Mouse (Mus musculus) T-helper 2 cell (primary cell): Measurements from ENCODE around the gene Utp18.
"Not testable (repeated sequence)": the region's sequence is repeated elsewhere in the genome, so short reads cannot be mapped to it uniquely, and the experiment has no call there.

Source experiments
- in situ Hi-C: fragments of 300-600 bp; cut with MboI, MseI; formaldehyde crosslinking; loops from one replicate; pipeline ENCODE4 v1.15.1; 2025; ENCODE audit warnings: high pct_unique_total_duplicates

Utp18 gene

GRCm38 (mm10) chr11:93885572-93886410 lies at the start of gene Utp18, which contains the start of gene Mbtd1:
Gene Utp18, minus strand, starts transcription at chr11:93885766.
Gene Mbtd1, plus strand, starts transcription at chr11:93885852.
- in situ Hi-C loops = loop anchor here (5.0 kb wide), 1 partner anchor 82 kb away; the partner anchor contains the start of genes Gm20390 and Nme1

- in situ Hi-C loops = no loop called here
Measured at GRCm38 (mm10) chr11:93929106-93929505, 43.5 kb upstream of the Utp18 start.

DNA sequence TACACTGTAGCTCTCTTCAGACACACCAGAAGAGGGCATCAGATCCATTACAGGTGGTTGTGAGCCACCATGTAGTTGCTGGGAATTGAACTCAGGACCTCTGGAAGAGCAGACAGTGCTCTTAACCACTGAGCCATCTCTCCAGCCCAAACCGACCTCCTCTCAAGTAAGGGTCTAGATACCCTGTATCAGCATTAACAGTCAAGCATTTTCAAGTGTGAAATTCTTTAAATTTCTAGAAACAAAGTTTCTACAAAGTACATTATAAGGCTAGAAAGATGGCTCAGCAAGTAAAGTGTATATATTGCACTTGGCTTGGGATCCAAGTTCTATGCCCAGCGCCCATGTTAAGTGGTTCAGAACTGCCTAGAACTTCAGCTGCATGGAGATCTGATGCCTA lies 29.5 kb upstream of the Utp18 start:
- in situ Hi-C loops = not testable (repeated sequence)

- in situ Hi-C loops = no loop called here
Measured at GRCm38 (mm10) chr11:93911603-93912002, 26.0 kb upstream of the Utp18 start.

- in situ Hi-C loops = no loop called here
Measured at GRCm38 (mm10) chr11:93908829-93909228, 23.3 kb upstream of the Utp18 start.

GRCm38 (mm10) chr11:93907839-93908238 lies 22.3 kb upstream of the Utp18 start:
- in situ Hi-C loops = no loop called here

- in situ Hi-C loops = no loop called here
Measured at GRCm38 (mm10) chr11:93906834-93907233, 21.3 kb upstream of the Utp18 start.

DNA sequence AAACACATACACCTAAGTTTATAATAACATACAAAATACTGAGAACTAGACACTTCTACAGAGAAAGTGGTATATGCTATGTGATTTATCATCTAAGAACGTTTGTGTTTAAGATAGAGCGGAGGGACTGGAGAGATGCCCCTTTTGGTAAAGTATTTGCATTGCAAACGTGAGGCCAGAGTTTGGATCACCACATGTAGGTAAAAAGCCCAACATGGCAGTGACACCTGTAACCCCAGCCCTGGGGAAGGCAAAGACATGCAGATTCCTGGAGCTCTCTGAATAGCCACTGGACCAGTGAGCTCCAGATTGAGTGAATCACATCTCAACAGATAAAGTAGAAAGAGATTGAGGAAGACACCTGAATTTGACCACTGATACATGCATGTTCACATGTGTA lies 12.2 kb upstream of the Utp18 start:
- in situ Hi-C loops = no loop called here

- in situ Hi-C loops = loop anchor here (5.0 kb wide), 1 partner anchor 80 kb away; the partner anchor contains the start of genes Gm20390 and Nme1
Measured at GRCm38 (mm10) chr11:93887080-93887447, 1.5 kb upstream of the Utp18 start.

GRCm38 (mm10) chr11:93886411-93887079 lies 979 bp upstream of the Utp18 start:
- in situ Hi-C loops = loop anchor here (5.0 kb wide), 1 partner anchor 81 kb away; the partner anchor contains the start of genes Gm20390 and Nme1

DNA sequence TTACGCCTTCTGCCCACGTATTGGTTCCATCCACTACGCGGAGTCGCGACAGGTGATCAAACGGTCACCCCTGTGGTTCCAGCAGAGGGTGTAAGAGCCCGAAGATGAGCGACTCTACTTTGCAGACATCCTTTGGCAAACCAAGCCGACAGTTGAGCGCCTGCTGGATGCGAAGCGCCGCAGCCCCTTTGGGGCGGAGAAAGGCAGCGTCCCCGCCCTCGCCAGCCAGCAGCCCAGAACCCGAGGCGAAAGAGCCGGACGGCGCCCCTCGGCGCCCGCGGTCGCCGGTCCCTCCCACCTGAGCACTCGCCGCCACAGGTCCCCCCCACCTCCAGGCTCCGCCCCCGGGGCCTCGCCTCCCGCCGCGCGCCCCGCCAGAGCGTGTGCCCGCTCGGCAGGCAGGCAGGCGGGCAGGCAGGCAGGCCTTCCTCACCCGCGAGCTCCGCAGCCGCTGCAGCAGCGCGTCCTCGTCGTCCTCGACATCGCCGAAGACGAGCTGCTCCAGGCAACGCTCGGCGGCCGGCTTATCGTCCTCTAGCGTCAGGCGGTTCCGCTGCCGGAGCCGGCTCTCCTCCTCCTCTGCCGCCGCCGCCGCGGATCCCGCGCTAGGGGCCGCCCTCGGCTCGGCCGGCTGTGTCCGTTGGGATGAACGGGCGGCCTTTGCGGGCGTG lies 530 bp downstream of the Utp18 start:
- in situ Hi-C loops = loop anchor here (5.0 kb wide), 1 partner anchor 82 kb away; the partner anchor contains the start of genes Gm20390 and Nme1

GRCm38 (mm10) chr11:93884068-93884467 lies 1.5 kb downstream of the Utp18 start:
- in situ Hi-C loops = no loop called here

DNA sequence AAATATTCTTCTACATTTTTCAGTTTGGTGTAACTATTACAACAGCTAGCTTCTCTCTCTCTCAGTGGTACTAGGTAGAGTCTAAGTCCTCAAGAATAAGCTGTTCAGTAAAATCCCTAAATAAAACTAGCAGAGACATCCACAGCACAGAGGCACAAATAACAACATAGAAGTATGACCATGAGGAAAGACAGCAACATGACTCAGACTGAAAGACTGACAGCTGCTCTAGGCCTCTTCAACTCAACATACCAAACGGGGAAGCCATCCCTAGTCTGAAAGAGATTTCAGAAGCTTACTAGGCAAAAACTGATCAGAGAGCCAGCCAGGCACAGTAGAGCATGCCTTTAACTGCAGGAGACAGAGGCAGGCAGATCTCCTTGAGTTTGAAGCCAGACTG lies 22.9 kb downstream of the Utp18 start:
- in situ Hi-C loops = no loop called here

DNA sequence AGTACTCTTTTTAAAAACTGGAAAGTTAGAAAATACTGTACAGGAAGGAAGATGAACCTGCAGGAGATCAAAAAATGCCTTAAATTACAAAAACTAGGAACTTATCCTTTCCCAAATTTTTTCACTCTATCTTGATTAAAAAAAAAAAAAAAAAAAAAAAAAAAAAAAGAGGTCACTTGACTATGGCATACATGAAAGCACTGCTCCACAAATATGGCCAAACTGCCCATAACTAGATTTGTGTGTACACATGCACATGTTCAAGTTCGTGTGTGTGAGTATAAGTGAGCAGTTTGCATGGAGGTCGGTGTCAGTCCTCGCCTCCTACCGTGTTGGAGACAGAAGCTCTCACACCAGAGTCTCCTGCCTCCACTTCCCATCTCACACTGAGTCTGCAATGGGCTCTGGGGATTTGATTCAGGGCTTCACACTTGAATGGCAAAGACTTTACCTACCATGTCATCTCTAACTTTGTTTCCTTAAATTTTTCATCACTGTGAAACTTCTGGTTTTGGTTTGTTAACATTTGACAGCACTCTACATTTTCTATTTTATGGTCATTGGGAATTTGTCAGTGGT lies 23.4 kb downstream of the Utp18 start:
- in situ Hi-C loops = no loop called here

GRCm38 (mm10) chr11:93861193-93861592 lies 24.4 kb downstream of the Utp18 start:
- in situ Hi-C loops = no loop called here

DNA sequence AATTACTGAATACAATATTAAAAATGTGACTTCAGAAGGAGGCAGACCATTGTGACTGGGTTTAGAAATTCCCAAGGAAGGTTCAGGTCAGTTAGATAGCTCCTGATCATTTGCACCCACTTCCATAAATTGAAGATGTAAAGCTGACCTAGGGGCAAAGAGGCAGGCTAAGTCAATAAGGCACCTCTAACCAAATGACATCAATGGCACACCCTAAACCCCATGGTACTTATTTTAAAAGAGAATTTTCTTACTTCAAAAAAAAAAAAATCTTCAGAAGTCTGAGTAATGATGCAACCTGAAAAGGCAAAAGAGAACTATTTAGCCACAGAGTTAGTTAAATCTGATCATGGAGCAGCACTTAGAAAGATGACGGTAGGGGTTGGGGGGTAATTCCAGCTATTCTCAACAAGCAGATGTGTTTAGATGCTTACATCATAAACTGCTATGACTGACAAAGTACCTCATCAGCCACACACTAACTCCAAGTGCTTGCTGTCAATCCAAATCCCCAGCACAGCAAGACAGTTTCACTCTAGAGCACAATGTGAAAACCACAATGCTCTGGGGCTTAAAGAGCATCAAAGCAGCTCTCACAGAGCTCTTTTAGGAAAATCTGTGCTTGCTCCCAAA lies 24.9 kb downstream of the Utp18 start:
- in situ Hi-C loops = no loop called here

- in situ Hi-C loops = no loop called here
Measured at GRCm38 (mm10) chr11:93856284-93856955, 29.1 kb downstream of the Utp18 start.

DNA sequence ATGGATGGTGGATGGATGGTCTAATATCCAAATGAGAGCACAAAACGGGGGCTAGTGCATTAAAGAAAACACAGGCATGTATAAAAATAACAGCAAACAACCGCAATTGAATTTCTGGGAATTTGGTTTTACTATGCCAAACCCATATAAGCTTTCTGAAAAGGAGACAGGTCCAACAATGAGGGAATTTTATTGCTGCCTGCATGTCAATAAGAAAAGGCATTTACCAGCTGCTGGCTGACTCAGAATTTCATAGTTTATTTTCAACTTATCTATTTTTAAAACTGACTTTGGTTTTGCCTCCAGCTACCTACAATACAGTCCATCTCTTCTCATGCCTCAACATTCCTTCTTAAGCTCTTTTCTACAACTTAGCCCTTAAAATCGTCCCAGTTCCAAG lies 33.0 kb downstream of the Utp18 start:
- in situ Hi-C loops = no loop called here

- in situ Hi-C loops = no loop called here
Measured at GRCm38 (mm10) chr11:93847342-93847741, 38.2 kb downstream of the Utp18 start.

DNA sequence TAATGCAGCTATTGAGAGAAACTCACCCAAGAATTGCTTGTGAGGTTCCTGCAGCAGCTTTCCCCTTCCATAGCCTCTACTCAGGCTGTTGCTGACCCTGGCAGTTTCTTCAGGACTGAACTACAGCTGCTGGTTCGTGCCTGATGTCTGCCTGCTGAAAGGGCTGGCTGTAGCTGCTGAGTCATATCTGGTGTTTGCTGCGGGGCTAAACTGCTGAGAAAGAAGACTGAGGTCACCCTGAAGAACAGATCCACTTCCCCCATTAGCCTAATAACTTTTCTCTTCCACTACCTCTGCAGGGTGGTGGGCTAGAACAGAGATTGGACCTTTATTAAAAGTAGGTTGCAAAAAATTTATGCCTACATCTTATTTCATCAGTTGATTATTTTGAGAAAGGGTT lies 49.8 kb downstream of the Utp18 start:
- in situ Hi-C loops = no loop called here

- in situ Hi-C loops = loop anchor here (10.0 kb wide), 1 partner anchor 695 kb away; no protein-coding TSS in a partner anchor
Measured at GRCm38 (mm10) chr11:93829971-93830370, 55.6 kb downstream of the Utp18 start.
